Mouse (Mus musculus): ENCODE data around the gene Arl3.

- no peak for TF ChIP-seq CTCF (conservative IDR thresholded peaks at IDR 0.05; ENCODE audit: low read length)
- no peak for TF ChIP-seq POU5F1 (IDR thresholded peaks at IDR 0.05; ENCODE audit: borderline replicate concordance, low read length)
Measured at GRCm38 (mm10) chr19:46617361-46617760, 44.4 kb upstream of the Arl3 start.

Measured in E14TG2a.4 (cell line).